Mouse (Mus musculus): ENCODE measurements around the gene Gm13103.
"Not testable (repeated sequence)": the region's sequence is repeated elsewhere in the genome, so short reads cannot be mapped to it uniquely, and the experiment has no call there.

Gene Gm13103

GRCm38 (mm10) chr4:143846197-143846596, at the start of gene Gm13103:
TSS of gene Gm13103 (plus strand) at chr4:143846497.
- not testable (repeated sequence) for DNase-seq (ENCODE audit: low spot score)

GRCm38 (mm10) chr4:143815993-143816392, 30.3 kb upstream of the Gm13103 start, which contains the start of gene Gm13084:
TSS of gene Gm13084 (minus strand) at chr4:143816093.
- DNase-seq (ENCODE audit: low spot score): no peak

DNA sequence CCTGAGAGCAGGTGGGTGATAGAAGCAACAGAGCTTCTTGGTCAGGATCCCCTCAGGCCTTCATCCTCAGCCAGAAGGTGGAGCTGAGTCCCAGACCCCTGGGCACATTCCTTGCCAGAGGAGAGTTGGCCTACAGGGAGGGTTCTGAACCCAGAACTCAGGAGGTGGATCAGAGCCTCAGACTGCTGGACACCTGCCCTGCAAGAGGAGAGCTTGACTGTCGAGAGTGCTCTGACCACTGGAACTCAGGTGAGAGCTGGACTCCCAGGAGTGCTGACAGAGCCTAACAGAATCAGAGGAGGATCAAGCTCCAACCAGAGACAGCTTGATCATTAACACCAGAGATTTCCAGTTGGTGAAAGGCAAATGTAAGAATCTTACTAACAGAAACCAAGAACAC, 36.1 kb downstream of the Gm13103 start:
- not testable (repeated sequence) for DNase-seq (ENCODE audit: low spot score)

- not testable (repeated sequence) for DNase-seq (ENCODE audit: low spot score)
These were observed 48.1 kb downstream of the Gm13103 start for GRCm38 (mm10) chr4:143894406-143894805.

DNA sequence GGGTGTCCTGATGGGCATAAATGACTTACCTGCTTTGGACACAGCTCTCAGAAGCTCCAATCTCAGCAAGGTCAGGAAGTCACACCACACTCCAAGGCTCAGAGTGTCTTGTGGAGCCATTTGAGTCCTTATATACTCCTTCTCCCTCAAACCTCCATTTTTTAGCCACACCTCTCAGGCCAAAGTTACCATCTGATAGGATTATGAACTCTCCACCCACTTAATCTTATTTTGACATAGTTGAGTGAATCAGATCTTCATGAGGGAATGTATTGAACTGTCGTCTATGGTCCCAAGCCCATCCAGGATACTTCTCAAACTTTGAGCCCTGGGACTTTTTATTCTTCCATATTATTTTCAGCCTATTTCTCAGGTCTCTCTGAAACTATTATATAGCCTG, 54.0 kb downstream of the Gm13103 start, which contains the start of gene Pramef6:
Gene Pramef6 (minus strand): TSS at position 101 of the 400 bp plus-strand sequence.
- DNase-seq (ENCODE audit: low spot score): not testable (repeated sequence)
